31 mouse cellular contexts compared by ENCODE assay signal in the genomic region with DNA sequence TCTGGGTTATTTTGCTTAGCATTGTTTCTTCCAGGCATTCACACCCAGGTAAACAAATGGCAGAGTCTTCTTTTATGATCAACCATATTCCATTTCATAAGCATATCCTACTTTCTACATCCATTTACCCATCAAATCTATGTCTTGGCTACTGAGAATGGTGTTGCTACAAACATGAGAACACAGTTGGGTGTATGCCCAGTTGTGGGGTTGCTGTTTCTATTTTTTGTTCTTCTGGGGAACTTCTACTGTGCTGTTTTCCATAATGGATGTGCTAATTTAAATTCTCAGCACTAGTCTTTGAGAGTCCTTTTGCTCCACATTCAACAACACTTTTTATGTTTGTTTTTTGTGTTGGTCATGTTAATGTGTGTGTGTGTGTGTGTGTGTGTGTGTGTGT. TPM values are rescaled to one million over a fixed set of nuclear protein-coding genes. Genes with fewer than 3 reads are reported as not detected.
A peak's percentile ranks its signal among the peaks of the same experiment; 100 is the strongest.
DNase-seq lines count a peak whose midpoint lies in the region; ATAC-seq lines count a peak whose summit lies in the region.
"Had no signal": no experiment of that assay in that cellular context is flagged by ENCODE, and none has a peak within 500 bp of the region (broad histone marks: within the 10 kb centered on the region; RNA-seq: fewer than 3 reads in every experiment).

No protein-coding gene starts in this region.

- no peak overlapping the region for H3K27ac ChIP-seq in forebrain, embryonic 14.5 days (ENCODE audit: low read depth, low read length)
- H3K27ac ChIP-seq in forebrain, embryonic 13.5 days, result no peak overlapping the region
- no peak overlapping the region for H3K27ac ChIP-seq in hindbrain, embryonic 10.5 days
- H3K27ac ChIP-seq: embryonic facial prominence, embryonic 15.5 days; macrophage; neural tube, embryonic 15.5 days; stomach, embryonic 15.5 days had no signal

- ATAC-seq in forebrain, embryonic 14.5 days, result no peak
- no peak for ATAC-seq in forebrain, embryonic 13.5 days
- no peak for ATAC-seq in monocyte, adult 5-6 weeks (replicated peaks; ENCODE audit: insufficient number of reproducible peaks, low FRiP score, low TSS enrichment, poor library complexity, severe bottlenecking)
- ATAC-seq: inflammation-experienced regulatory T-cells, adult 6 months had no signal

- H3K4me2 ChIP-seq in forebrain, embryonic 14.5 days (ENCODE audit: low read length), result no peak overlapping the region
- H3K4me2 ChIP-seq in forebrain, embryonic 13.5 days, result no peak overlapping the region
- H3K4me2 ChIP-seq: embryonic facial prominence, embryonic 15.5 days; heart, embryonic 12.5 days; neural tube, embryonic 15.5 days; stomach, embryonic 15.5 days had no signal

- intact Hi-C loops in left cerebral cortex, postnatal 14 days (cut with DNase I), result no loop called here

- H3K4me1 ChIP-seq in forebrain, embryonic 14.5 days (ENCODE audit: control insufficient read depth, insufficient read depth, low read length), result no peaks in the 10 kb centered on the region
- no peaks in the 10 kb centered on the region for H3K4me1 ChIP-seq in forebrain, embryonic 13.5 days
- H3K4me1 ChIP-seq in hindbrain, embryonic 10.5 days (replicated peaks), result no peaks in the 10 kb centered on the region
- H3K4me1 ChIP-seq: embryonic facial prominence, embryonic 15.5 days; heart, embryonic 12.5 days; neural tube, embryonic 15.5 days; stomach, embryonic 15.5 days had no signal

- DNase-seq in forebrain, embryonic 14.5 days (ENCODE audit: low spot score), result peak; percentile 31
- DNase-seq in brain, adult 2 months (ENCODE audit: low read depth, low spot score), result peak; percentile 69
- DNase-seq in left cerebral cortex, postnatal 14 days (ENCODE audit: low spot score in 2 of 2), result peak; percentile 56 to 77
- DNase-seq in right cerebral cortex, postnatal 14 days, result peak; percentile 29
- no peak for DNase-seq in hindbrain, embryonic 10.5 days (ENCODE audit: low spot score)
- DNase-seq in layer of hippocampus, postnatal 25 days (ENCODE audit: extremely low spot score in 1 of 2, low spot score in 1 of 2), result no peak
- DNase-seq: adrenal gland, postnatal 10 days; cerebellum, adult 11 months; cerebellum, adult 9-11 months; gastrocnemius, postnatal 25 days; heart, adult 18-20 months; heart, postnatal 10 days; kidney, adult 18-20 months; kidney, postnatal 4 days; thymus, adult 2 months; thymus, postnatal 4 days had no signal

- H3K9me3 ChIP-seq in forebrain, embryonic 14.5 days (replicated peaks; ENCODE audit: control insufficient read depth, low read length), result no peaks in the 10 kb centered on the region
- H3K9me3 ChIP-seq in forebrain, embryonic 13.5 days (replicated peaks), result no peaks in the 10 kb centered on the region
- no peaks in the 10 kb centered on the region for H3K9me3 ChIP-seq in hindbrain, embryonic 10.5 days
- H3K9me3 ChIP-seq: embryonic facial prominence, embryonic 15.5 days; heart, embryonic 12.5 days; neural tube, embryonic 15.5 days; stomach, embryonic 15.5 days had no signal

- H3K27me3 ChIP-seq in forebrain, embryonic 14.5 days (replicated peaks; ENCODE audit: control insufficient read depth, insufficient read depth, low read length), result no peaks in the 10 kb centered on the region
- no peaks in the 10 kb centered on the region for H3K27me3 ChIP-seq in forebrain, embryonic 13.5 days
- H3K27me3 ChIP-seq in hindbrain, embryonic 10.5 days (ENCODE audit: insufficient read depth, poor library complexity, severe bottlenecking), result no peaks in the 10 kb centered on the region
- H3K27me3 ChIP-seq: embryonic facial prominence, embryonic 15.5 days; heart, embryonic 12.5 days; neural tube, embryonic 15.5 days; stomach, embryonic 15.5 days had no signal

- H3K9ac ChIP-seq in forebrain, embryonic 14.5 days (ENCODE audit: low read length), result no peak overlapping the region
- no peak overlapping the region for H3K9ac ChIP-seq in forebrain, embryonic 13.5 days
- H3K9ac ChIP-seq: embryonic facial prominence, embryonic 15.5 days; heart, embryonic 12.5 days; neural tube, embryonic 15.5 days; stomach, embryonic 15.5 days had no signal

- H3K4me3 ChIP-seq in forebrain, embryonic 14.5 days (ENCODE audit: low read depth, low read length), result no peak overlapping the region
- no peak overlapping the region for H3K4me3 ChIP-seq in forebrain, embryonic 13.5 days
- no peak overlapping the region for H3K4me3 ChIP-seq in hindbrain, embryonic 10.5 days
- H3K4me3 ChIP-seq: embryonic facial prominence, embryonic 15.5 days; heart, embryonic 12.5 days; neural tube, embryonic 15.5 days; stomach, embryonic 15.5 days had no signal

- no peaks in the 10 kb centered on the region for H3K36me3 ChIP-seq in forebrain, embryonic 14.5 days (ENCODE audit: control insufficient read depth, insufficient read depth, low read length)
- H3K36me3 ChIP-seq in forebrain, embryonic 13.5 days (ENCODE audit: poor library complexity, severe bottlenecking), result no peaks in the 10 kb centered on the region
- no peaks in the 10 kb centered on the region for H3K36me3 ChIP-seq in hindbrain, embryonic 10.5 days
- H3K36me3 ChIP-seq: embryonic facial prominence, embryonic 15.5 days; heart, embryonic 12.5 days; neural tube, embryonic 15.5 days; stomach, embryonic 15.5 days had no signal

RNA-seq across cellular contexts. Expression of a gene that starts 24.8 kb away (rescaled TPM):
- polyA plus RNA-seq in forebrain, embryonic 14.5 days (2014; fragmentation: Nextera tagmentation; extraction: Ambion mirVana), result not detected in 2 replicates
- polyA plus RNA-seq in forebrain, embryonic 13.5 days (2015; fragmentation: Nextera tagmentation; extraction: Ambion mirVana), result not detected in 2 replicates
- under 1 TPM in 1 of 2 experiments, not detected in 1; 0.13 TPM for total RNA-seq in left cerebral cortex, postnatal 14 days (2021)
- 1.4 TPM in 1 of 3 replicates, not detected in the others for total RNA-seq in monocyte, adult 5-6 weeks (2017)
- polyA plus RNA-seq in hindbrain, embryonic 10.5 days (2016; fragmentation: Nextera tagmentation; extraction: Ambion mirVana), result not detected in 2 replicates
- total RNA-seq in layer of hippocampus, postnatal 25 days (2021), result under 1 TPM in 1 of 2 experiments, not detected in 1; 0.14 TPM
- total RNA-seq: adrenal gland, postnatal 10 days; common myeloid progenitor, adult 5-6 weeks; gastrocnemius, postnatal 25 days; heart, adult 18-20 months; heart, postnatal 10 days; layer of hippocampus, postnatal 14 days; midbrain, postnatal 0 days had no signal
- polyA plus RNA-seq: embryonic facial prominence, embryonic 15.5 days; heart, embryonic 12.5 days; hindbrain, embryonic 11.5 days; inflammation-experienced regulatory T-cells, adult 6 months; kidney, embryonic 16.5 days; limb, embryonic 11.5 days; lung, embryonic 16.5 days; macrophage; midbrain, postnatal 0 days; neural tube, embryonic 15.5 days; stomach, embryonic 15.5 days; thymus, adult 2 months had no signal

RNA-seq across cellular contexts. Expression of a gene that starts 26.6 kb away (rescaled TPM):
- 31.2 and 35.1 TPM in 2 replicates for polyA plus RNA-seq in forebrain, embryonic 14.5 days (2014; fragmentation: Nextera tagmentation; extraction: Ambion mirVana)
- 10.4 and 10.8 TPM in 2 replicates for polyA plus RNA-seq in forebrain, embryonic 13.5 days (2015; fragmentation: Nextera tagmentation; extraction: Ambion mirVana)
- 100 to 1,000 TPM; 101 to 163 TPM for total RNA-seq in left cerebral cortex, postnatal 14 days (2021)
- not detected in 3 replicates for total RNA-seq in monocyte, adult 5-6 weeks (2017)
- 40.4 and 50.4 TPM in 2 replicates for polyA plus RNA-seq in hindbrain, embryonic 10.5 days (2016; fragmentation: Nextera tagmentation; extraction: Ambion mirVana)
- 100 to 1,000 TPM; 283 to 337 TPM for total RNA-seq in layer of hippocampus, postnatal 25 days (2021)
- total RNA-seq: common myeloid progenitor, adult 5-6 weeks had no signal
- polyA plus RNA-seq: inflammation-experienced regulatory T-cells, adult 6 months; macrophage had no signal

RNA-seq across cellular contexts. Expression of a gene that starts 54.9 kb away (rescaled TPM):
- polyA plus RNA-seq in forebrain, embryonic 14.5 days (2014; fragmentation: Nextera tagmentation; extraction: Ambion mirVana), result not detected in 2 replicates
- not detected in 2 replicates for polyA plus RNA-seq in forebrain, embryonic 13.5 days (2015; fragmentation: Nextera tagmentation; extraction: Ambion mirVana)
- under 1 TPM; 0.30 to 0.48 TPM for total RNA-seq in left cerebral cortex, postnatal 14 days (2021)
- not detected in 3 replicates for total RNA-seq in monocyte, adult 5-6 weeks (2017)
- 0.05 and 0.12 TPM in 2 replicates for polyA plus RNA-seq in hindbrain, embryonic 10.5 days (2016; fragmentation: Nextera tagmentation; extraction: Ambion mirVana)
- under 1 TPM; 0.49 to 0.52 TPM for total RNA-seq in layer of hippocampus, postnatal 25 days (2021)
- total RNA-seq: common myeloid progenitor, adult 5-6 weeks; midbrain, postnatal 0 days had no signal
- polyA plus RNA-seq: embryonic facial prominence, embryonic 15.5 days; inflammation-experienced regulatory T-cells, adult 6 months; limb, embryonic 11.5 days; lung, embryonic 16.5 days; macrophage; midbrain, postnatal 0 days; neural tube, embryonic 15.5 days had no signal

Comparison
In these comparisons a context has a peak if more than half of its experiments do, and no peak if none do; other contexts are left out.
1. DNase-seq: peak in forebrain, embryonic 14.5 days (single experiment), brain, adult 2 months (single experiment), left cerebral cortex, postnatal 14 days (2 of 2) and right cerebral cortex, postnatal 14 days (single experiment); none in hindbrain, embryonic 10.5 days (single experiment) and layer of hippocampus, postnatal 25 days (0 of 2).
2. RNA of a gene that starts 26.6 kb away (total RNA-seq): 283 to 337 TPM in layer of hippocampus, postnatal 25 days and 101 to 163 TPM in left cerebral cortex, postnatal 14 days; not detected in monocyte, adult 5-6 weeks; every median in the first group is over 100 times any median in the second.